Mouse (Mus musculus) spleen, adult 2 months (tissue): ENCODE data around the gene Gpsm3. TPM values are rescaled to one million over a fixed set of nuclear protein-coding genes. Genes with fewer than 3 reads are reported as not detected.
"Not testable (repeated sequence)": the region's sequence is repeated elsewhere in the genome, so short reads cannot be mapped to it uniquely, and the experiment has no call there.

ENCODE experiments used
- DNase-seq, 2 experiments: peaks; one replicate each; pipeline versions ENCODE4 v3.0.0 to v3.0.0-alpha.2; 2012 to 2021; ENCODE audit warnings: low spot score in 2 of 2, low read depth in 1 of 2
- H3K27ac ChIP-seq: fragments of 200-500 bp; 2 replicates; pipeline ENCODE4 v1.5.1; 2012; ENCODE audit warnings: low read length, inconsistent platforms; ENCODE audit not compliant: insufficient read depth
- H3K27me3 ChIP-seq: fragments of 200-500 bp; 2 replicates; pipeline ENCODE4 v1.6.1; 2012; ENCODE audit warnings: mild to moderate bottlenecking, moderate library complexity, low read length, inconsistent platforms; ENCODE audit not compliant: control insufficient read depth, insufficient read depth
- H3K36me3 ChIP-seq: fragments of 200-500 bp; 2 replicates; pipeline ENCODE4 v1.6.1; 2012; ENCODE audit warnings: mild to moderate bottlenecking, low read length, inconsistent platforms; ENCODE audit not compliant: control insufficient read depth, insufficient read depth
- H3K4me1 ChIP-seq: fragments of 200-500 bp; 2 replicates; pipeline ENCODE4 v1.6.1; 2011; ENCODE audit warnings: inconsistent platforms; ENCODE audit not compliant: control insufficient read depth, insufficient read depth, insufficient read length
- H3K4me3 ChIP-seq: fragments of 200-500 bp; 2 replicates; pipeline ENCODE4 v1.5.1; 2011; ENCODE audit warnings: mild to moderate bottlenecking, inconsistent platforms; ENCODE audit not compliant: insufficient read depth, insufficient read length; ENCODE audit errors: extremely low read depth
- CTCF ChIP-seq: fragments of 200-500 bp; IDR thresholded peaks from 2 replicates; pipeline ENCODE4 v1.5.1; 2011; ENCODE audit warnings: mild to moderate bottlenecking, inconsistent platforms; ENCODE audit not compliant: insufficient read depth, insufficient read length, insufficient replicate concordance; ENCODE audit errors: extremely low read depth
- POLR2A ChIP-seq: fragments of 200-500 bp; IDR thresholded peaks from 2 replicates; pipeline ENCODE4 v1.6.1; 2011; ENCODE audit warnings: low read depth, low read length, inconsistent platforms
- whole genome bisulfite sequencing: fragments of 180-500 bp; shearing (Covaris S2); methylation state at CpG from one replicate; pipeline ENCODE4 v1.1.7; 2018; 5-methylcytosine and 5-hydroxymethylcytosine counted together
- polyA plus RNA-seq: library from polyadenylated mRNA; depleted of rRNA; stranded (reverse); fragments of >200 nt; gene quantifications from 2 replicates; pipeline ENCODE4 v1.2.3, GENCODE M21; 2012; rRNA removed

The Gpsm3 gene
- 68.8 and 91.0 TPM in 2 replicates for polyA plus RNA-seq

- WGBS: 2% methylated on average over 7 of the region's 7 CpGs
- TF ChIP-seq POLR2A (peak; percentile 52; the same call in 1 of the 2 replicates), CTCF (no peak)
These were observed at the start of gene Gpsm3 for GRCm38 (mm10) chr17:34589681-34590101. Gene Gpsm3 (plus strand): TSS chr17:34589806.

GRCm38 (mm10) chr17:34543567-34543966, 46.0 kb upstream of the Gpsm3 start:
- not testable (repeated sequence) for H3K36me3 ChIP-seq

More at GRCm38 (mm10) chr17:34589681-34590101, at the start of gene Gpsm3:
- peaks cover 12% of the 10 kb centered on the region for H3K36me3 ChIP-seq
- peak in 1 of 2 experiments; percentile 76 for DNase-seq
- H3K27ac ChIP-seq: peak within 1 kb of the TSS; percentile 100
- H3K27me3 ChIP-seq: no peaks in the 10 kb centered on the region
- peak within 1 kb of the TSS; percentile 82 for H3K4me3 ChIP-seq
- H3K4me1 ChIP-seq: peaks cover 14% of the 10 kb centered on the region; the same call in 1 of the 2 replicates

GRCm38 (mm10) chr17:34546797-34547196, 42.8 kb upstream of the Gpsm3 start:
- no peak for DNase-seq
- Histone ChIP-seq H3K27me3 (no peaks in the 10 kb centered on the region), H3K4me3 (no peak overlapping the region), H3K36me3 (no peaks in the 10 kb centered on the region), H3K27ac (no peak overlapping the region), H3K4me1 (no peaks in the 10 kb centered on the region)
- 94% methylated on average over 1 of the region's 1 CpGs for WGBS
- TF ChIP-seq CTCF (no peak), POLR2A (no peak)

More at GRCm38 (mm10) chr17:34543567-34543966, 46.0 kb upstream of the Gpsm3 start:
- not testable (repeated sequence) for H3K27me3 ChIP-seq, H3K27ac ChIP-seq, DNase-seq, H3K4me1 ChIP-seq, H3K4me3 ChIP-seq
- WGBS: 91% methylated on average over 13 of the region's 13 CpGs

DNA sequence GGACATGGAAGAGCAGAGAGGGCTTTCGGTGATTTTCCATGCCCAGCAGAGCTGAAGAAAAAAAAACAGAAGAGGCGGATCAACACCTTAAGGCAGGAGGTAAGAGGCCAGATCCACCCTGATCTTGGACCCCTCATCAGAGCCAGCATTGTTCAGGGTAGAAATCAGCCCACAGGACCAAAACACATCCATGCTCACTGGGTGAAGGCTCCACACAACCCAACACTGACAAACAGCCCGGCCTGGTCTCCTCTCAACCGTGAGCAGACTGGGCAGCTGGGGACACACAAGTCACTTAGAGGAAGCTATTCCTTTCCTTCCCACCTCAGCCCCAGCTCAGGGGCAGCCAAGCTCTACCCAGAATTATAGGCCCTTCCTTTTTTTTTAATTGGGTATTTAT, 42.0 kb upstream of the Gpsm3 start:
- Histone ChIP-seq H3K27me3 (no peaks in the 10 kb centered on the region), H3K4me1 (no peaks in the 10 kb centered on the region), H3K27ac (no peak overlapping the region), H3K4me3 (no peak overlapping the region), H3K36me3 (no peaks in the 10 kb centered on the region)
- 88% methylated on average over 4 of the region's 4 CpGs for WGBS
- no peak for TF ChIP-seq POLR2A
- TF ChIP-seq CTCF: no peak
- DNase-seq: no peak

DNA sequence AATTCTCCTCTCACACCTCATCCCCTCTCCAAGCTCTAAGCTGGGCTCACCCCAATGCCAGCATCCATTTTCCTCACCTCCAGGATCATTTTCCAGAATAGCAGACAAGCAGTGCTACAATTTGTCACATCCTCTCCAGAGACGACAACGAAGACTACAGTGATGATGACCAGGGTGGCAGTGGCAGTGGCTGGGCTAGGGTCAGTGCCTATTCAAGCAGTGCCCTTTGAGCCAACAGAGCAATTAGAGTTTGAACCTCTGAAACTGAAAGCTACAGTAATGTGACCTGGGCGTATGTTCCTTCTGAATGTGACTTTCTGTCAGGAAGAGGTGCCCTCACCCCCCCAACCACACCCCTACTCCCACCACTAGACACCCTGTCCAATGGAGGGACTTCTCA, 40.5 kb upstream of the Gpsm3 start:
- WGBS: 74% methylated on average over 3 of the region's 3 CpGs
- no peaks in the 10 kb centered on the region for H3K4me1 ChIP-seq
- H3K27ac ChIP-seq: no peak overlapping the region
- H3K27me3 ChIP-seq: no peaks in the 10 kb centered on the region
- H3K36me3 ChIP-seq: no peaks in the 10 kb centered on the region
- DNase-seq: no peak
- TF ChIP-seq POLR2A: no peak
- no peak overlapping the region for H3K4me3 ChIP-seq

- no peaks in the 10 kb centered on the region for H3K4me1 ChIP-seq
- 78% methylated on average over 2 of the region's 2 CpGs for WGBS
These were observed 39.8 kb upstream of the Gpsm3 start for GRCm38 (mm10) chr17:34549843-34550242.

GRCm38 (mm10) chr17:34555483-34555882, 34.1 kb upstream of the Gpsm3 start:
- no peak overlapping the region for H3K27ac ChIP-seq
- TF ChIP-seq CTCF (peak; percentile 83; the same call in 1 of the 2 replicates), POLR2A (no peak)
- no peaks in the 10 kb centered on the region for H3K36me3 ChIP-seq
- H3K27me3 ChIP-seq: no peaks in the 10 kb centered on the region
- 12% methylated on average over 5 of the region's 5 CpGs for WGBS
- DNase-seq: peak; percentile 53 to 78
- H3K4me3 ChIP-seq: no peak overlapping the region
- no peaks in the 10 kb centered on the region for H3K4me1 ChIP-seq

More at GRCm38 (mm10) chr17:34549843-34550242, 39.8 kb upstream of the Gpsm3 start:
- Histone ChIP-seq H3K36me3 (no peaks in the 10 kb centered on the region), H3K27ac (no peak overlapping the region), H3K4me3 (no peak overlapping the region), H3K27me3 (no peaks in the 10 kb centered on the region)
- DNase-seq: no peak
- no peak for TF ChIP-seq CTCF
- no peak for TF ChIP-seq POLR2A
